Mouse (Mus musculus) myocyte (in vitro differentiated cells): ENCODE results near the gene Tnfrsf14.

Experiments used
- POLR2A ChIP-seq: IDR thresholded peaks from one replicate; pipeline ENCODE4 v1.6.1; 2011; ENCODE audit warnings: low read depth, mild to moderate bottlenecking, control low read depth, moderate library complexity; ENCODE audit not compliant: insufficient read length
- TCF3 ChIP-seq: IDR thresholded peaks from one replicate; pipeline ENCODE4 v1.6.1; 2011; ENCODE audit warnings: low read depth, control low read depth; ENCODE audit not compliant: insufficient read length
- USF1 ChIP-seq: IDR thresholded peaks from one replicate; pipeline ENCODE4 v1.6.1; 2011; ENCODE audit warnings: low read depth, mild to moderate bottlenecking, control low read depth, moderate library complexity

- TF ChIP-seq POLR2A (peak; percentile 53), USF1 (no peak), TCF3 (no peak)
Observed at GRCm38 (mm10) chr4:154877864-154878548, 50.4 kb downstream of the Tnfrsf14 start.
